Mouse (Mus musculus): Measurements from ENCODE around the gene Rcan2. TPM values are rescaled to one million over a fixed set of nuclear protein-coding genes. Genes with fewer than 3 reads are reported as not detected.

Rcan2 gene
- 2.5 and 3.1 TPM in 2 replicates for polyA plus RNA-seq (2012; rRNA removed)

DNA sequence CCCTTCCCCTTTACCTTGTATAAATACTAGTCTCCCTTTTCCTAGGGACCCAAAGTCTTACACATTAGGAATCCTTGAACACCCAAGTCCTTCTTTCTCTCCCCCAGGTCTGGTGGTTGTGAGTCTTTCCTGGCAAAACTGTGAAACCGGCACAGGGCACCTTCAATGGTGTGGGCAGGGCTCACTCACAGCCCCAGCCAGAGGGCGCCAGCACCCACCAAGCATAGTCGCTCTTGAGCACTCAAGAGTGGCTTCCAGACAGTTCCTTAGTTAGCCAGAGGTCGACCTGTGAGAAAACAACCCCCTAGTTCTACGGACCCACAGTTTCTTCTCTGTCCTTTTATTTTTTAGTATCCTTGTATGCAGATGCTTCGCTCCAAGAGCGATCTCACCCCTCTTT is at the start of gene Rcan2:
Gene Rcan2, plus strand, starts transcription at position 275 of the 400 bp plus-strand sequence.

DNA sequence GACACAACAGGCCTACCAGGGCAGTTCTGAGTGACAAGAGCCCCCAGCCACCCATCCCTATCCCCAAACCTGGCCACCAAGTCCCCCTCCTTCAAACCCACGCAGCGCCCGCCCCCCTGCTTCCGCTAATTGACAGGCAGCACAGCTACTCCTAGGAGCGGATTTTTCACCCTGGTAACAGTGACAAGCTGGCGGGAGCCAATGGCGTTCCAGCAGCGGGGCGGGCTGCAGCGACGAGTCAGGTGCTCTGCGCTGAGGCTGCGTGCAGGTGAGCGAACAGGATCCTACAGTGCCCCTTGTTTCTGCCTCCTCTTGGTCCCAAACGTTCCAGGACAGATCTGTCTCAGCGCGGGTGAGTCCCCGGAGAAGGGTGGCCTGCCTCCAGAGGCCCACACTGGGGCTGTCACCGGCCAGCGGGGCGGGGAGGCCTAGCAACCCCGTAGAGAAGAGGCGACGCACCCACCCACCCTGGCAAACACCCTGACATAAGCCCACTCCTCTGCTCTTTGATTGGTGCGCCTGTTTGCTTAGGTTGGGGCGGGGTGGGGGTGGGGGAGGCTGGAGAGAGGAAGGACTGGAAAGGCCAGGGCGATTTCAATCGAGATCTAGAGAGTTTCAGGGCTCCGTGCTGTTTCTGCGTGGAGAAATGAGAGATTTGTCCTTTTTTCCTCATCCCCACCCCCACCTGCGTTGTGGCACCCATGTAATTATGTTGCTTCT is 277.6 kb downstream of the Rcan2 start, which contains the start of gene Enpp5:
Gene Enpp5, plus strand, starts transcription at position 183 of the 720 bp plus-strand sequence.

Other genes with a start within 250 kb of the Rcan2 start
- gene Pla2g7, start 233.3 kb upstream of the Rcan2 start, polyA plus RNA-seq (2012; rRNA removed): 6.4 and 6.5 TPM in 2 replicates
- gene Tdrd6, start 171.1 kb upstream of the Rcan2 start, polyA plus RNA-seq (2012; rRNA removed): not detected in 2 replicates
- gene Slc25a27, start 134.1 kb upstream of the Rcan2 start, polyA plus RNA-seq (2012; rRNA removed): 2.1 TPM in 2 replicates
- gene Cyp39a1, start 133.9 kb upstream of the Rcan2 start, polyA plus RNA-seq (2012; rRNA removed): 2.0 and 2.3 TPM in 2 replicates

Data from colon, adult 2 months (tissue).